Mouse (Mus musculus) MEL (cell line): ENCODE measurements around the gene Tnfrsf1a.

ENCODE experiments used
- CHD2 ChIP-seq: IDR thresholded peaks from 2 replicates; pipeline ENCODE4 v1.6.1; 2011; ENCODE audit warnings: low read length, improper control_type of control experiment
- CTCF ChIP-seq, 3 experiments: IDR thresholded peaks in 2 of 3; conservative IDR thresholded peaks in 1 of 3; 2 replicates each; pipeline ENCODE4 v1.5.1; 2011 to 2012; ENCODE audit warnings: low read length in 3 of 3, low read depth in 2 of 3, mild to moderate bottlenecking in 2 of 3, improper control_type of control experiment in 1 of 3, inconsistent platforms in 1 of 3, mixed read lengths in 1 of 3, moderate library complexity in 1 of 3; ENCODE audit not compliant: control insufficient read depth in 1 of 3, insufficient read depth in 1 of 3, poor library complexity in 1 of 3, severe bottlenecking in 1 of 3
- ELF1 ChIP-seq: IDR thresholded peaks from 2 replicates; pipeline ENCODE4 v1.6.1; 2014; ENCODE audit warnings: low read depth, mild to moderate bottlenecking, inconsistent platforms, low read length, improper control_type of control experiment, moderate library complexity
- GATA1 ChIP-seq: IDR thresholded peaks from 2 replicates; pipeline ENCODE4 v1.6.1; 2011; ENCODE audit warnings: low read depth, low read length, improper control_type of control experiment
- MAX ChIP-seq: IDR thresholded peaks from 2 replicates; pipeline ENCODE4 v1.6.1; 2011; ENCODE audit warnings: low read length, improper control_type of control experiment
- MYB ChIP-seq: IDR thresholded peaks from 2 replicates; pipeline ENCODE4 v1.6.1; 2011; ENCODE audit warnings: mild to moderate bottlenecking, low read depth, low read length, improper control_type of control experiment
- NELFE ChIP-seq: IDR thresholded peaks from 2 replicates; pipeline ENCODE4 v1.6.1; 2011; ENCODE audit warnings: low read depth, low read length, improper control_type of control experiment
- POLR2A ChIP-seq, 2 experiments: IDR thresholded peaks; 2 replicates each; pipeline ENCODE4 v1.6.1; 2011 to 2012; ENCODE audit warnings: low read length in 2 of 2, mild to moderate bottlenecking in 2 of 2, control low read depth in 1 of 2, improper control_type of control experiment in 1 of 2, low read depth in 1 of 2, moderate library complexity in 1 of 2; ENCODE audit not compliant: control insufficient read depth in 1 of 2, insufficient read depth in 1 of 2, poor library complexity in 1 of 2
- POLR2AphosphoS2 ChIP-seq: IDR thresholded peaks from 2 replicates; pipeline ENCODE4 v1.6.1; 2011; ENCODE audit warnings: low read length, improper control_type of control experiment
- POLR2AphosphoS5 ChIP-seq: IDR thresholded peaks from 2 replicates; pipeline ENCODE4 v1.6.1; 2012; ENCODE audit warnings: low read depth, borderline replicate concordance, mild to moderate bottlenecking, inconsistent platforms, low read length, moderate library complexity, mixed read lengths
- SMC3 ChIP-seq: IDR thresholded peaks from 2 replicates; pipeline ENCODE4 v1.6.1; 2011; ENCODE audit warnings: low read depth, low read length, improper control_type of control experiment
- TCF12 ChIP-seq: IDR thresholded peaks from 2 replicates; pipeline ENCODE4 v1.6.1; 2014; ENCODE audit warnings: low read depth, mild to moderate bottlenecking, inconsistent platforms, low read length, improper control_type of control experiment, moderate library complexity
- USF2 ChIP-seq, 2 experiments: IDR thresholded peaks; 2 replicates each; pipeline ENCODE4 v1.6.1; 2011 to 2012; ENCODE audit warnings: improper control_type of control experiment in 2 of 2, low read length in 2 of 2, borderline replicate concordance in 1 of 2, inconsistent platforms in 1 of 2, low read depth in 1 of 2, mild to moderate bottlenecking in 1 of 2; ENCODE audit not compliant: insufficient read depth in 1 of 2
- ZKSCAN1 ChIP-seq: IDR thresholded peaks from 2 replicates; pipeline ENCODE4 v1.6.1; 2012; ENCODE audit warnings: low read depth, mild to moderate bottlenecking, inconsistent platforms, low read length, improper control_type of control experiment, moderate library complexity

- TF ChIP-seq CTCF (IDR thresholded peaks at IDR 0.05 in 2 of 3, conservative IDR thresholded peaks at IDR 0.05 in 1 of 3; ENCODE audit: control insufficient read depth in 1 of 3, insufficient read depth in 1 of 3, low read depth in 2 of 3, low read length in 3 of 3, poor library complexity in 1 of 3, severe bottlenecking in 1 of 3) (no peak), POLR2AphosphoS5 (no peak), POLR2AphosphoS2 (no peak), MYB (no peak), USF2 (IDR thresholded peaks at IDR 0.05; ENCODE audit: borderline replicate concordance in 1 of 2, insufficient read depth in 1 of 2, low read depth in 1 of 2, low read length in 2 of 2) (no peak), SMC3 (no peak), ELF1 (no peak), ZKSCAN1 (no peak), POLR2A (IDR thresholded peaks at IDR 0.05; ENCODE audit: control insufficient read depth in 1 of 2, insufficient read depth in 1 of 2, low read depth in 1 of 2, low read length in 2 of 2, poor library complexity in 1 of 2) (no peak), CHD2 (no peak), GATA1 (no peak), TCF12 (no peak), MAX (no peak), NELFE (no peak)
Measured at GRCm38 (mm10) chr6:125318981-125319918, 29.9 kb upstream of the Tnfrsf1a start.
